Mouse (Mus musculus) heart, embryonic 15.5 days (tissue): ENCODE data around the gene Col18a1. TPM values are rescaled to one million over a fixed set of nuclear protein-coding genes. Genes with fewer than 3 reads are reported as not detected.
"Not testable (repeated sequence)": the region's sequence is repeated elsewhere in the genome, so short reads cannot be mapped to it uniquely, and the experiment has no call there.

Source experiments
- ATAC-seq: fragments of 200-750 bp; cut with Nextera tagmentation; replicated peaks from 2 replicates; pipeline ENCODE4 v1.8.0; 2017; ENCODE audit warnings: low read depth, moderate TSS enrichment; ENCODE audit not compliant: insufficient number of reproducible peaks, insufficient read depth, low FRiP score
- H3K27ac ChIP-seq: fragments of 300-500 bp; sonication (generic); 2 replicates; pipeline ENCODE4 v1.5.1; 2015; ENCODE audit warnings: mild to moderate bottlenecking, inconsistent platforms
- H3K27me3 ChIP-seq: fragments of 300-500 bp; sonication (generic); 2 replicates; pipeline ENCODE4 v1.6.1; 2015; ENCODE audit warnings: inconsistent platforms
- H3K36me3 ChIP-seq: fragments of 300-500 bp; sonication (generic); 2 replicates; pipeline ENCODE4 v1.6.1; 2015; ENCODE audit warnings: mild to moderate bottlenecking, inconsistent platforms
- H3K4me1 ChIP-seq: fragments of 300-500 bp; sonication (generic); replicated peaks from 2 replicates; pipeline ENCODE4 v1.6.1; 2015; ENCODE audit warnings: inconsistent platforms
- H3K4me2 ChIP-seq: fragments of 300-500 bp; sonication (generic); 2 replicates; pipeline ENCODE4 v1.6.1; 2015; ENCODE audit warnings: inconsistent platforms, mild to moderate bottlenecking, moderate library complexity
- H3K4me3 ChIP-seq: fragments of 300-500 bp; sonication (generic); 2 replicates; pipeline ENCODE4 v1.5.1; 2015; ENCODE audit warnings: mild to moderate bottlenecking, inconsistent platforms
- H3K9ac ChIP-seq: fragments of 300-500 bp; sonication (generic); 2 replicates; pipeline ENCODE4 v1.6.1; 2015; ENCODE audit warnings: mild to moderate bottlenecking, inconsistent platforms
- H3K9me3 ChIP-seq: fragments of 300-500 bp; sonication (generic); replicated peaks from 2 replicates; pipeline ENCODE4 v1.6.1; 2016; ENCODE audit warnings: inconsistent platforms
- WGBS: fragments of 180-500 bp; shearing (Covaris S2); methylation state at CpG from one replicate; pipeline ENCODE4 v1.1.7; 2015; ENCODE audit warnings: mixed read lengths; 5-methylcytosine and 5-hydroxymethylcytosine counted together
- polyA plus RNA-seq: library from polyadenylated mRNA; unstranded; fragments of >200 nt; fragmentation: Nextera tagmentation; extraction: Ambion mirVana; gene quantifications from 2 replicates; pipeline ENCODE4 v1.2.1, GENCODE M21; 2015

Gene Col18a1
- polyA plus RNA-seq, 1 experiment from 2014 or later, result 108 TPM

DNA sequence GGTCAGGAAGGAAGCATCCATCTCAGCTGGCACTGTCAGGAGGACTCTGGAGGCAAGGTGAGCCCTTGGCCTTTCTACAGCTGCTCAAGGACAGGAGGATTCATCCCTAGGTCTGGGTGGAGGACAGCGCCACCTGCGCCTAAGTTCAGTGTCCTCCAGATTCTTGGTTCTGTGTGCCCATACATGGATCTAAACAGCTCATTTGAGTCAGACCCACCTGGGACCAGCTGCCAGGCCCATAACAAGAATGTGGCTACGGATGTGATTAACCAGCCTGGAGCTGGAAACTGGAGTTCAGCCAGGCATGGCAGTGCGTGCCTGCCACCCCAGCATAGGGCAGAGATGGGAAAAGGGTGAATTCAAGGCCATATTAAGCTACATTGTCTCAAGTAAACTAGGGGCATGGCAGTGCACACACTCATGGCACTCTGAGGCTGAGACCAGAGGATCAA is 14.8 kb downstream of the Col18a1 start:
- peak overlapping the region; percentile 47 for H3K27ac ChIP-seq
- ATAC-seq, result no peak
- peaks cover 66% of the 10 kb centered on the region for H3K4me1 ChIP-seq
- H3K9me3 ChIP-seq, result no peaks in the 10 kb centered on the region
- peak overlapping the region; percentile 15; the same call in 1 of the 2 replicates for H3K9ac ChIP-seq
- H3K4me2 ChIP-seq, result 0 out of 2 replicates have a peak overlapping the region, but pooled peaks have one; percentile 44
- no peaks in the 10 kb centered on the region for H3K27me3 ChIP-seq
- no peak overlapping the region for H3K4me3 ChIP-seq
- whole genome bisulfite sequencing, result 67% methylated on average over 4 of the region's 4 CpGs
- no peaks in the 10 kb centered on the region for H3K36me3 ChIP-seq

GRCm38 (mm10) chr10:77150947-77151521 is 15.3 kb downstream of the Col18a1 start:
- Histone ChIP-seq H3K4me1 (peaks cover 64% of the 10 kb centered on the region), H3K27me3 (no peaks in the 10 kb centered on the region), H3K4me2 (peak overlapping the region; percentile 44), H3K27ac (peak overlapping the region; percentile 47), H3K4me3 (no peak overlapping the region; the same call in 1 of the 2 replicates), H3K36me3 (no peaks in the 10 kb centered on the region), H3K9me3 (no peaks in the 10 kb centered on the region), H3K9ac (peak overlapping the region; percentile 15; the same call in 1 of the 2 replicates)
- ATAC-seq, result no peak
- 14% methylated on average over 14 of the region's 14 CpGs for WGBS

GRCm38 (mm10) chr10:77150016-77150415 is 16.3 kb downstream of the Col18a1 start:
- peak overlapping the region; percentile 47 for H3K27ac ChIP-seq
- H3K4me2 ChIP-seq, result peak overlapping the region; percentile 44
- peaks cover 57% of the 10 kb centered on the region for H3K4me1 ChIP-seq
- H3K4me3 ChIP-seq, result no peak overlapping the region
- H3K36me3 ChIP-seq, result no peaks in the 10 kb centered on the region
- H3K9me3 ChIP-seq, result no peaks in the 10 kb centered on the region
- no peak for ATAC-seq
- H3K27me3 ChIP-seq, result no peaks in the 10 kb centered on the region
- H3K9ac ChIP-seq, result no peak overlapping the region
- 24% methylated on average over 8 of the region's 8 CpGs for WGBS

- Histone ChIP-seq H3K4me2 (no peak overlapping the region), H3K4me3 (no peak overlapping the region), H3K27ac (no peak overlapping the region), H3K9me3 (no peaks in the 10 kb centered on the region), H3K4me1 (peaks cover 55% of the 10 kb centered on the region), H3K27me3 (no peaks in the 10 kb centered on the region), H3K9ac (no peak overlapping the region), H3K36me3 (no peaks in the 10 kb centered on the region)
- 87% methylated on average over 10 of the region's 10 CpGs for WGBS
- ATAC-seq, result no peak
Observed at GRCm38 (mm10) chr10:77147545-77147944, 18.8 kb downstream of the Col18a1 start.

DNA sequence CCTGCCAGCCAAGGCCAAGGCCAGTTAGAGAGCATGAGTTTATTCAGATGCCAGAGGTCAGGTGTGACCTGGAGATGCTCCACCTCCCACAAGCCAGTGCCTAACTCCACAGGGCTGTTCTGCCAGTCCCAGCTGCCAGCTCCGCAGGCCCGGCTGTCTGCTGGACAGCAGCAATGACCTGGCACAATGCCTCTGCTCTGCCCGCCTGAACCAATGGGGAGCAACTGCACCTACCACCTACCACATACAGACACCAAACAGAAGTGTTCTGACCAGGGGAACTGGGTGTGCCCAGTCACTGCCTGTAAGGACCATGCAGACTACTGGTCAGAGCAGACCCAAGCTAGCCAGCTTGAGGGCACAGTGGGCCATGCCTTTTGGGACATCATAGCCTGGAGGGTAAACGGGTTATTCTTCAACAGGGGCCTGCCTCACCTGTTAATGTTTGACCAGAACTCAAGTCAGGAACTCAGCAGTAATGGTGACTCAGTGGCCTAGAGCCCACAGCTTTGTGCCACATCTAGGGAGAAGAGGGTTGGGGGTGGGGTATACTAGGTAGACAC is 19.4 kb downstream of the Col18a1 start:
- no peak for ATAC-seq
- no peak overlapping the region for H3K4me2 ChIP-seq
- no peak overlapping the region for H3K4me3 ChIP-seq
- WGBS, result 63% methylated on average over 4 of the region's 4 CpGs
- H3K36me3 ChIP-seq, result no peaks in the 10 kb centered on the region
- no peaks in the 10 kb centered on the region for H3K9me3 ChIP-seq
- H3K27ac ChIP-seq, result no peak overlapping the region
- peaks cover 54% of the 10 kb centered on the region for H3K4me1 ChIP-seq
- H3K9ac ChIP-seq, result no peak overlapping the region
- no peaks in the 10 kb centered on the region for H3K27me3 ChIP-seq

GRCm38 (mm10) chr10:77145946-77146345 is 20.4 kb downstream of the Col18a1 start:
- no peaks in the 10 kb centered on the region for H3K27me3 ChIP-seq
- H3K4me3 ChIP-seq, result no peak overlapping the region
- no peak for ATAC-seq
- H3K9ac ChIP-seq, result no peak overlapping the region
- 74% methylated on average over 1 of the region's 1 CpGs for WGBS
- H3K36me3 ChIP-seq, result no peaks in the 10 kb centered on the region
- peaks cover 43% of the 10 kb centered on the region for H3K4me1 ChIP-seq
- no peaks in the 10 kb centered on the region for H3K9me3 ChIP-seq
- no peak overlapping the region for H3K27ac ChIP-seq
- H3K4me2 ChIP-seq, result no peak overlapping the region

- ATAC-seq, result no peak
- H3K9me3 ChIP-seq, result no peaks in the 10 kb centered on the region
- 89% methylated on average over 2 of the region's 2 CpGs for WGBS
- no peaks in the 10 kb centered on the region for H3K36me3 ChIP-seq
- no peak overlapping the region for H3K27ac ChIP-seq
- peaks cover 32% of the 10 kb centered on the region for H3K4me1 ChIP-seq
- no peak overlapping the region for H3K9ac ChIP-seq
- no peaks in the 10 kb centered on the region for H3K27me3 ChIP-seq
- H3K4me2 ChIP-seq, result no peak overlapping the region
- no peak overlapping the region for H3K4me3 ChIP-seq
Observed at GRCm38 (mm10) chr10:77144372-77144771, 22.0 kb downstream of the Col18a1 start.

DNA sequence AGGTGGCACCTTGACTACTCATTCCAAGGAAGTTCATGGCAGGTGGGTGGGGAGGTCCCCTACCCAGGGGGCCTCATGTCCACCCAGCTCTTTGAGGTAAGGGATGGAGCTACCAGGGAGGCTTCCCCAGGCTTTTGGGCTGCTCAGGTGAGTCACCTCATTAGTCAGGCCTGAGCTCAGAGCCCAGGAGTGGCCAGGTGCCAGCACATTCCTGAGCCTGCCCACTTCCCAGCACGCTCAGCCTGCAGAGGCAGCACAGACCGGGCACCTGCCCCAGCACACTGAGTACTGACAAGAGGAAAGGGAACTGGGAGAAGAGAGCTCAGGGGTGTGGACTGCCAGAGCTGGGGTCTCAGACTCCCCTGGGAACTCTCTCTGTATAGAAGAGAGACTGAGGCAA is 24.0 kb downstream of the Col18a1 start:
- Histone ChIP-seq H3K4me2 (no peak overlapping the region), H3K27me3 (no peaks in the 10 kb centered on the region), H3K4me3 (no peak overlapping the region), H3K9me3 (no peaks in the 10 kb centered on the region), H3K4me1 (peaks cover 31% of the 10 kb centered on the region), H3K36me3 (no peaks in the 10 kb centered on the region), H3K9ac (no peak overlapping the region), H3K27ac (no peak overlapping the region)
- WGBS, result 65% methylated on average over 2 of the region's 2 CpGs
- ATAC-seq, result no peak; the same call in 1 of the 2 replicates

DNA sequence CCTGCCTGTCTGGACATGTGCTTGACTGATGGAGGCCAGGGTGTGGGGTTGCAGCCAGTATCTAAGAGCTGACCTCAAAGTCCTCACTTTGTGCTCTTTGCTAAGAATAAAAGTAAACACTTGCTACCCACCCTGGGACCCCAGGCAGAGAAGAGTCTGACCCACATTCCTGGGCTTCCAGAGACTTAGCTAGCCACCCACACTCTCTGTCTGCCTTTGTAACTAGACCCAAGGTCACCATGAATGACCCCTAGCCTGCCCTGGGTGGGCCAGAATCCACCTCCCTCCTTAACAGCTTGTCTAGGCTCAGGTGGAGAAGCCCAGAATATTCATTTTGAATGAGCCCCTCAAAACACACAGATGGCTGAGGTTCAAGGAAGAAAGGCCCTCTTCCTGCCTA is 28.0 kb downstream of the Col18a1 start:
- H3K36me3 ChIP-seq, result no peaks in the 10 kb centered on the region
- H3K27ac ChIP-seq, result no peak overlapping the region

GRCm38 (mm10) chr10:77136205-77136604 is 30.1 kb downstream of the Col18a1 start:
- 86% methylated on average over 6 of the region's 6 CpGs for WGBS
- Histone ChIP-seq H3K4me3 (no peak overlapping the region), H3K27ac (no peak overlapping the region), H3K4me1 (peaks cover 32% of the 10 kb centered on the region), H3K27me3 (no peaks in the 10 kb centered on the region), H3K9ac (no peak overlapping the region), H3K36me3 (no peaks in the 10 kb centered on the region), H3K4me2 (no peak overlapping the region), H3K9me3 (no peaks in the 10 kb centered on the region)
- no peak for ATAC-seq

More for the DNA sequence above, 28.0 kb downstream of the Col18a1 start:
- no peak overlapping the region for H3K4me3 ChIP-seq
- no peak overlapping the region for H3K9ac ChIP-seq
- H3K27me3 ChIP-seq, result no peaks in the 10 kb centered on the region
- H3K4me1 ChIP-seq, result peaks cover 26% of the 10 kb centered on the region
- no peaks in the 10 kb centered on the region for H3K9me3 ChIP-seq
- no peak for ATAC-seq
- H3K4me2 ChIP-seq, result no peak overlapping the region

DNA sequence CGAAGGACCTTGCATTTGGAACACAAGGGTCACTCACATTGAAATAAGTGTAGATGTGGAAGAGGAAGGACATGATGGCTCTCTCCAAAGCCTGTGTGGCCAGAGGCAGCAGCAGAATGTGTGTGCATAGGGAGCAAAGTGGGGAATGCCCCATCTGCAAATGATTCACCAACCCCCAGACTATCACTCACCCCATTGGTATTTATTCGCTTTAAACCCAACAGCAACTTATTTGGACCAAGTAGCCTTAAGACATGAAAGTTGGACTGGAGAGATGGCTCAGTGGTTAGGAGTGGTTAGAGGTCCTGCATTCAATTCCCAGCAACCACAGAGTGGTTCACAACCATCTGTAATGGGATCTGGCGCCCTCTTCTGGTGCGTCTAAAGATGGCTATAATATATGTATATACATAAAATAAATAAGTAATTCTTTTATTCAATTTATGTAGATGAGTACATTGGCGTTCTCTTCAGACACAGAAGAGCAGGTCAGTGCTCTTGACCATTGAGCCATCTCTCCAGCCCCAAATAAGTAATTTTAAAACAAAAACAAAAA is 31.0 kb downstream of the Col18a1 start:
- no peak for ATAC-seq
- Histone ChIP-seq H3K4me2 (no peak overlapping the region), H3K4me1 (peaks cover 39% of the 10 kb centered on the region), H3K36me3 (no peaks in the 10 kb centered on the region), H3K4me3 (no peak overlapping the region), H3K9me3 (no peaks in the 10 kb centered on the region), H3K27me3 (no peaks in the 10 kb centered on the region), H3K27ac (peak overlapping the region; percentile 34; the same call in 1 of the 2 replicates), H3K9ac (no peak overlapping the region)
- 85% methylated on average over 5 of the region's 5 CpGs for WGBS

GRCm38 (mm10) chr10:77134807-77135152 is 31.6 kb downstream of the Col18a1 start:
- not testable (repeated sequence) for H3K9me3 ChIP-seq, H3K4me3 ChIP-seq, H3K27me3 ChIP-seq, H3K4me2 ChIP-seq, H3K9ac ChIP-seq, H3K36me3 ChIP-seq, ATAC-seq
- peaks cover 45% of the 10 kb centered on the region for H3K4me1 ChIP-seq
- 41% methylated on average over 6 of the region's 6 CpGs for WGBS
- peak overlapping the region; percentile 37 for H3K27ac ChIP-seq
